Mouse (Mus musculus) limb, embryonic 10.5 days (tissue): ENCODE data around the gene Echdc1. TPM values are rescaled to one million over a fixed set of nuclear protein-coding genes. Genes with fewer than 3 reads are reported as not detected.
"Not testable (repeated sequence)": the region's sequence is repeated elsewhere in the genome, so short reads cannot be mapped to it uniquely, and the experiment has no call there.

Experiments used
- DNase-seq: peaks from one replicate; pipeline ENCODE4 v3.0.0-alpha.2; 2017; ENCODE audit warnings: low spot score
- H3K27ac ChIP-seq: fragments of 300-500 bp; sonication (generic); 2 replicates; pipeline ENCODE4 v1.5.1; 2016; ENCODE audit warnings: mild to moderate bottlenecking
- H3K27me3 ChIP-seq: fragments of 300-500 bp; sonication (generic); 2 replicates; pipeline ENCODE4 v1.6.1; 2016; ENCODE audit warnings: low read depth, mild to moderate bottlenecking; ENCODE audit not compliant: poor library complexity, severe bottlenecking
- H3K36me3 ChIP-seq: fragments of 300-500 bp; sonication (generic); 2 replicates; pipeline ENCODE4 v1.6.1; 2016; ENCODE audit warnings: mild to moderate bottlenecking, moderate library complexity
- H3K4me1 ChIP-seq: fragments of 300-500 bp; sonication (generic); 2 replicates; pipeline ENCODE4 v1.6.1; 2016
- H3K4me3 ChIP-seq: fragments of 300-500 bp; sonication (generic); 2 replicates; pipeline ENCODE4 v1.5.1; 2016; ENCODE audit warnings: mild to moderate bottlenecking, moderate library complexity
- H3K9me3 ChIP-seq: fragments of 300-500 bp; sonication (generic); replicated peaks from 2 replicates; pipeline ENCODE4 v1.6.1; 2016; ENCODE audit warnings: mild to moderate bottlenecking
- WGBS: fragments of 180-500 bp; shearing (Covaris S2); methylation state at CpG from one replicate; pipeline ENCODE4 v1.1.7; 2016; 5-methylcytosine and 5-hydroxymethylcytosine counted together
- polyA plus RNA-seq: library from polyadenylated mRNA; unstranded; fragments of >200 nt; fragmentation: Nextera tagmentation; extraction: Ambion mirVana; gene quantifications from 2 replicates; pipeline ENCODE4 v1.2.1, GENCODE M21; 2016

Gene Echdc1
- polyA plus RNA-seq, 1 experiment from 2014 or later: 20.3 TPM

- Histone ChIP-seq H3K9me3 (no peaks in the 10 kb centered on the region), H3K4me1 (no peaks in the 10 kb centered on the region), H3K36me3 (peaks cover 48% of the 10 kb centered on the region), H3K27ac (no peak overlapping the region), H3K27me3 (no peaks in the 10 kb centered on the region), H3K4me3 (no peak overlapping the region)
- no peak for DNase-seq
- 94% methylated on average over 7 of the region's 7 CpGs for WGBS
Observed at GRCm38 (mm10) chr10:29354183-29354582, 41.2 kb downstream of the Echdc1 start.

- Histone ChIP-seq H3K27ac (peak overlapping the region; percentile 99), H3K9me3 (no peaks in the 10 kb centered on the region), H3K27me3 (no peaks in the 10 kb centered on the region), H3K36me3 (peaks cover 3% of the 10 kb centered on the region; the same call in 1 of the 2 replicates), H3K4me3 (peak overlapping the region; percentile 95), H3K4me1 (peaks cover 18% of the 10 kb centered on the region)
- DNase-seq: no peak
- 10% methylated on average over 6 of the region's 6 CpGs for WGBS
Observed at GRCm38 (mm10) chr10:29361095-29361463, 48.1 kb downstream of the Echdc1 start.

GRCm38 (mm10) chr10:29361464-29362196 is 48.7 kb downstream of the Echdc1 start:
- peak; percentile 90 for DNase-seq
- no peaks in the 10 kb centered on the region for H3K27me3 ChIP-seq
- peaks cover 3% of the 10 kb centered on the region; the same call in 1 of the 2 replicates for H3K36me3 ChIP-seq
- H3K27ac ChIP-seq: peak overlapping the region; percentile 99
- H3K4me1 ChIP-seq: peaks cover 18% of the 10 kb centered on the region
- H3K9me3 ChIP-seq: no peaks in the 10 kb centered on the region
- H3K4me3 ChIP-seq: peak overlapping the region; percentile 95
- under 1% methylated on average over 89 of the region's 100 CpGs for WGBS

- Histone ChIP-seq H3K27ac (peak within 1 kb of the TSS; percentile 99), H3K36me3 (peaks cover 3% of the 10 kb centered on the region; the same call in 1 of the 2 replicates)
- no peak for DNase-seq
Observed at GRCm38 (mm10) chr10:29362197-29362900, 49.4 kb downstream of the Echdc1 start, which contains the start of gene Rnf146. Gene Rnf146, minus strand, starts transcription at chr10:29362442.

GRCm38 (mm10) chr10:29374065-29374464 is 61.1 kb downstream of the Echdc1 start:
- H3K4me3 ChIP-seq: no peak overlapping the region
- no peaks in the 10 kb centered on the region for H3K9me3 ChIP-seq
- WGBS: 94% methylated on average over 5 of the region's 5 CpGs
- DNase-seq: no peak
- no peaks in the 10 kb centered on the region for H3K27me3 ChIP-seq
- H3K36me3 ChIP-seq: no peaks in the 10 kb centered on the region
- peaks cover 6% of the 10 kb centered on the region; the same call in 1 of the 2 replicates for H3K4me1 ChIP-seq
- no peak overlapping the region for H3K27ac ChIP-seq

More at GRCm38 (mm10) chr10:29362197-29362900, 49.4 kb downstream of the Echdc1 start, which contains the start of gene Rnf146:
- Histone ChIP-seq H3K9me3 (no peaks in the 10 kb centered on the region), H3K27me3 (no peaks in the 10 kb centered on the region), H3K4me1 (peaks cover 18% of the 10 kb centered on the region), H3K4me3 (peak within 1 kb of the TSS; percentile 95)
- WGBS: 10% methylated on average over 15 of the region's 15 CpGs

GRCm38 (mm10) chr10:29381558-29381957 is 68.6 kb downstream of the Echdc1 start:
- Histone ChIP-seq H3K36me3 (no peaks in the 10 kb centered on the region), H3K27me3 (no peaks in the 10 kb centered on the region), H3K27ac (no peak overlapping the region), H3K4me3 (no peak overlapping the region), H3K9me3 (no peaks in the 10 kb centered on the region), H3K4me1 (peaks cover 6% of the 10 kb centered on the region; the same call in 1 of the 2 replicates)
- WGBS: 83% methylated on average over 2 of the region's 2 CpGs
- DNase-seq: no peak

GRCm38 (mm10) chr10:29394890-29395289 is 81.9 kb downstream of the Echdc1 start:
- not testable (repeated sequence) for H3K27me3 ChIP-seq, H3K27ac ChIP-seq, DNase-seq, H3K36me3 ChIP-seq, H3K9me3 ChIP-seq, H3K4me1 ChIP-seq, H3K4me3 ChIP-seq
- 69% methylated on average over 2 of the region's 2 CpGs for WGBS

Other genes with a start within 250 kb of the Echdc1 start
- 0.38 and 1.3 TPM in 2 replicates for gene Soga3, start 169.3 kb upstream of the Echdc1 start, polyA plus RNA-seq
- gene Gm49353, start 114.2 kb upstream of the Echdc1 start, polyA plus RNA-seq: 0.35 TPM in 1 of 2 replicates, not detected in the other
- 0.06 and 0.24 TPM in 2 replicates for gene 9330159F19Rik, start 101.6 kb upstream of the Echdc1 start, polyA plus RNA-seq
- gene Rnf146, start 49.3 kb downstream of the Echdc1 start, polyA plus RNA-seq: 38.3 and 49.0 TPM in 2 replicates
- gene Rspo3, start 222.7 kb downstream of the Echdc1 start, polyA plus RNA-seq: 8.3 and 12.2 TPM in 2 replicates